Mouse (Mus musculus) liver, postnatal 0 days (tissue): ENCODE data around the gene Lsm3.

Experiments used
- CTCF ChIP-seq: sonication (generic); IDR thresholded peaks from 2 replicates; pipeline ENCODE4 v1.5.1; 2016; ENCODE audit warnings: antibody characterized with exemption, low read depth
- EP300 ChIP-seq: IDR thresholded peaks from 2 replicates; pipeline ENCODE4 v1.6.1; 2016; ENCODE audit warnings: antibody characterized with exemption, low read depth, mild to moderate bottlenecking

DNA sequence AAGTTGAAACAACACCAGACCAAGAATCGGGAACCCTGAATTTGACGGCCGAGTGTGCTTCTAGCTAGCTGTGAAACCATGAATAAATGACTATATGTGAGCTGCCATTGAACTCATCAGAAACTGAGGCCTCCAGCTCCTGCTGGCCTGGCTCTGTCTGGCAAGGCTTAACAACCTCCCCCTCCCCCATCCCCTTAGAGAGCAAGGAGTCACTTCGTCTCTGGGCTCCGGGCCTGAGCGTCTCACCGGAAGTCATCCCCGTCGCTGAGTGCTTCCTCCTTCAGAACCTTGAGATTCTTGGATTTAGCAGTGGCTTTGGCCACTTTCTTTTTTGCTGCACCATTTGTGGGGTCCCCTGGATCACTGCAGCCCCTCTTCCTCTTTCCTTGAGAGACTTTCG, 5.5 kb upstream of the Lsm3 start:
- TF ChIP-seq CTCF (no peak), EP300 (no peak)
